Mouse (Mus musculus) layer of hippocampus, adult 18-20 months (tissue): ENCODE results near the gene Shc2. TPM values are rescaled to one million over a fixed set of nuclear protein-coding genes. Genes with fewer than 3 reads are reported as not detected.

Experiments
- DNase-seq, 2 experiments: peaks; one replicate each; pipeline ENCODE4 v3.0.0; 2022; ENCODE audit warnings: low spot score in 2 of 2
- total RNA-seq, 2 experiments: library from RNA; stranded (reverse); gene quantifications; 2 replicates each; pipeline ENCODE4 v1.2.3; 2021

Shc2 gene
- total RNA-seq, 2 experiments from 2014 or later = 41.5 to 43.4 TPM

GRCm38 (mm10) chr10:79584426-79584825 lies 53.3 kb downstream of the Shc2 start:
- DNase-seq = no peak

GRCm38 (mm10) chr10:79584021-79584420 lies 53.7 kb downstream of the Shc2 start:
- DNase-seq = no peak

GRCm38 (mm10) chr10:79581501-79581900 lies 56.2 kb downstream of the Shc2 start:
- no peak for DNase-seq

- peak in 1 of 2 experiments; percentile 53 for DNase-seq
These were observed 56.9 kb downstream of the Shc2 start for GRCm38 (mm10) chr10:79580811-79581210.

GRCm38 (mm10) chr10:79580356-79580755 lies 57.4 kb downstream of the Shc2 start:
- DNase-seq = no peak

GRCm38 (mm10) chr10:79579781-79580180 lies 57.9 kb downstream of the Shc2 start:
- no peak for DNase-seq

- no peak for DNase-seq
These were observed 58.8 kb downstream of the Shc2 start for GRCm38 (mm10) chr10:79578891-79579290.

GRCm38 (mm10) chr10:79578276-79578675 lies 59.4 kb downstream of the Shc2 start:
- DNase-seq = no peak

- no peak for DNase-seq
These were observed 60.3 kb downstream of the Shc2 start for GRCm38 (mm10) chr10:79577376-79577775.

- DNase-seq = no peak
These were observed 62.0 kb downstream of the Shc2 start for GRCm38 (mm10) chr10:79575754-79576153.

- no peak for DNase-seq
These were observed 62.9 kb downstream of the Shc2 start for GRCm38 (mm10) chr10:79574796-79575195.

- DNase-seq = no peak
These were observed 63.4 kb downstream of the Shc2 start for GRCm38 (mm10) chr10:79574350-79574749.

- no peak for DNase-seq
These were observed 64.1 kb downstream of the Shc2 start for GRCm38 (mm10) chr10:79573611-79574010.

- no peak for DNase-seq
These were observed 66.4 kb downstream of the Shc2 start for GRCm38 (mm10) chr10:79571314-79571713.

- DNase-seq = no peak
These were observed 67.8 kb downstream of the Shc2 start for GRCm38 (mm10) chr10:79569921-79570320.

Other genes starting within 250 kb of the Shc2 start
- gene Vmn2r83, start 169.2 kb downstream of the Shc2 start, total RNA-seq = not detected
- 1 to 10 TPM; 5.8 to 6.7 TPM for gene Plpp2, start 104.1 kb downstream of the Shc2 start, total RNA-seq
- gene Mier2, start 82.7 kb downstream of the Shc2 start, total RNA-seq = 10 to 100 TPM; 54.6 to 61.8 TPM
- under 1 TPM in 1 of 2 experiments, not detected in 1; 0.79 TPM for gene Theg, start 50.6 kb downstream of the Shc2 start, total RNA-seq
- 10 to 100 TPM; 11.7 to 17.0 TPM for gene C2cd4c, start 23.9 kb downstream of the Shc2 start, total RNA-seq
- under 1 TPM in 1 of 2 experiments, not detected in 1; 0.59 TPM for gene Odf3l2, start 7.8 kb upstream of the Shc2 start, total RNA-seq
- not detected for gene Madcam1, start 26.6 kb upstream of the Shc2 start, total RNA-seq
- gene Tpgs1, start 31.5 kb upstream of the Shc2 start, total RNA-seq = 10 to 100 TPM; 64.4 to 68.5 TPM
- 10 to 100 TPM; 65.4 to 74.2 TPM for gene Cdc34, start 44.3 kb upstream of the Shc2 start, total RNA-seq
- gene Gzmm, start 51.1 kb upstream of the Shc2 start, total RNA-seq = 1 to 10 TPM; 3.3 to 3.6 TPM
- 100 to 1,000 TPM; 554 to 566 TPM for gene Bsg, start 66.6 kb upstream of the Shc2 start, total RNA-seq
- gene Hcn2, start 78.7 kb upstream of the Shc2 start, total RNA-seq = 100 to 1,000 TPM; 134 TPM
- gene Polrmt, start 108.7 kb upstream of the Shc2 start, total RNA-seq = 10 to 100 TPM; 42.4 to 51.3 TPM
- gene Fgf22, start 117.2 kb upstream of the Shc2 start, total RNA-seq = 1 to 10 TPM; 1.5 to 2.2 TPM
- gene Rnf126, start 129.0 kb upstream of the Shc2 start, total RNA-seq = 10 to 100 TPM; 84.9 to 87.3 TPM
- 1 to 10 TPM; 1.8 to 2.5 TPM for gene Fstl3, start 139.4 kb upstream of the Shc2 start, total RNA-seq
- gene Prss57, start 153.0 kb upstream of the Shc2 start, total RNA-seq = under 1 TPM; 0.61 to 0.89 TPM
- 100 to 1,000 TPM; 293 to 314 TPM for gene Palm, start 155.7 kb upstream of the Shc2 start, total RNA-seq
- 1 to 10 TPM in 1 of 2 experiments, under 1 TPM in 1; 0.54 to 1.3 TPM for gene Misp, start 183.1 kb upstream of the Shc2 start, total RNA-seq
- gene Ptbp1, start 216.5 kb upstream of the Shc2 start, total RNA-seq = 10 to 100 TPM; 48.8 to 58.4 TPM
- 1 to 10 TPM in 1 of 2 experiments, under 1 TPM in 1; 0.94 to 2.0 TPM for gene Prtn3, start 236.6 kb upstream of the Shc2 start, total RNA-seq
- 10 to 100 TPM; 30.6 to 34.4 TPM for gene Plppr3, start 236.7 kb upstream of the Shc2 start, total RNA-seq
- gene Elane, start 248.3 kb upstream of the Shc2 start, total RNA-seq = not detected